Mouse (Mus musculus): ENCODE measurements around the gene Wrap73. TPM values are rescaled to one million over a fixed set of nuclear protein-coding genes. Genes with fewer than 3 reads are reported as not detected.

Gene Wrap73
- 1.2 TPM for polyA plus RNA-seq (2014; fragmentation: Illumina TruSeq; extraction: RNeasy Lipid Tissue Mini Kit (QIAGEN cat#74804); ENCODE audit: low read depth, low replicate concordance)

GRCm38 (mm10) chr4:154142211-154143040 is at the start of gene Wrap73:
Gene Wrap73 (plus strand): TSS chr4:154142372.

GRCm38 (mm10) chr4:154140182-154140212 is 2.2 kb upstream of the Wrap73 start, which contains the start of gene Trp73:
Gene Trp73 (minus strand): TSS chr4:154140208.

GRCm38 (mm10) chr4:154160538-154161390 is 18.6 kb downstream of the Wrap73 start, which contains the start of gene Tprgl:
Gene Tprgl (minus strand): TSS chr4:154160666.

GRCm38 (mm10) chr4:154170506-154171150 is 28.5 kb downstream of the Wrap73 start, which contains the start of gene Megf6:
Gene Megf6 (plus strand): TSS chr4:154170730.

Other genes with a start within 250 kb of the Wrap73 start
- gene A430005L14Rik, start 185.1 kb upstream of the Wrap73 start, polyA plus RNA-seq (2014; fragmentation: Illumina TruSeq; extraction: RNeasy Lipid Tissue Mini Kit (QIAGEN cat#74804); ENCODE audit: low read depth, low replicate concordance) = 10.1 TPM
- 8.5 TPM for gene Dffb, start 167.2 kb upstream of the Wrap73 start, polyA plus RNA-seq (2014; fragmentation: Illumina TruSeq; extraction: RNeasy Lipid Tissue Mini Kit (QIAGEN cat#74804); ENCODE audit: low read depth, low replicate concordance)
- gene Cep104, start 167.2 kb upstream of the Wrap73 start, polyA plus RNA-seq (2014; fragmentation: Illumina TruSeq; extraction: RNeasy Lipid Tissue Mini Kit (QIAGEN cat#74804); ENCODE audit: low read depth, low replicate concordance) = 12.6 TPM
- 10.1 TPM for gene Lrrc47, start 130.6 kb upstream of the Wrap73 start, polyA plus RNA-seq (2014; fragmentation: Illumina TruSeq; extraction: RNeasy Lipid Tissue Mini Kit (QIAGEN cat#74804); ENCODE audit: low read depth, low replicate concordance)
- 0.09 TPM for gene Smim1, start 116.1 kb upstream of the Wrap73 start, polyA plus RNA-seq (2014; fragmentation: Illumina TruSeq; extraction: RNeasy Lipid Tissue Mini Kit (QIAGEN cat#74804); ENCODE audit: low read depth, low replicate concordance)
- gene Ccdc27, start 99.7 kb upstream of the Wrap73 start, polyA plus RNA-seq (2014; fragmentation: Illumina TruSeq; extraction: RNeasy Lipid Tissue Mini Kit (QIAGEN cat#74804); ENCODE audit: low read depth, low replicate concordance) = not detected
- gene Trp73, start 2.2 kb upstream of the Wrap73 start, polyA plus RNA-seq (2014; fragmentation: Illumina TruSeq; extraction: RNeasy Lipid Tissue Mini Kit (QIAGEN cat#74804); ENCODE audit: low read depth, low replicate concordance) = not detected
- 99.9 TPM for gene Tprgl, start 18.3 kb downstream of the Wrap73 start, polyA plus RNA-seq (2014; fragmentation: Illumina TruSeq; extraction: RNeasy Lipid Tissue Mini Kit (QIAGEN cat#74804); ENCODE audit: low read depth, low replicate concordance)
- 0.06 TPM for gene Megf6, start 28.4 kb downstream of the Wrap73 start, polyA plus RNA-seq (2014; fragmentation: Illumina TruSeq; extraction: RNeasy Lipid Tissue Mini Kit (QIAGEN cat#74804); ENCODE audit: low read depth, low replicate concordance)
- gene Arhgef16, start 159.3 kb downstream of the Wrap73 start, polyA plus RNA-seq (2014; fragmentation: Illumina TruSeq; extraction: RNeasy Lipid Tissue Mini Kit (QIAGEN cat#74804); ENCODE audit: low read depth, low replicate concordance) = 1.7 TPM
- not detected for gene B230104I21Rik, start 193.8 kb downstream of the Wrap73 start, polyA plus RNA-seq (2014; fragmentation: Illumina TruSeq; extraction: RNeasy Lipid Tissue Mini Kit (QIAGEN cat#74804); ENCODE audit: low read depth, low replicate concordance)

Data from sigmoid colon, adult 10 weeks (tissue).